Mouse (Mus musculus) forebrain, embryonic 12.5 days (tissue): Measurements from ENCODE around the gene Catsper2. TPM values are rescaled to one million over a fixed set of nuclear protein-coding genes. Genes with fewer than 3 reads are reported as not detected.

Experiments used
- ATAC-seq: fragments of 200-750 bp; cut with Nextera tagmentation; 2 replicates; pipeline ENCODE4 v1.8.0; 2017; ENCODE audit warnings: moderate TSS enrichment; ENCODE audit not compliant: low FRiP score
- H3K27ac ChIP-seq: fragments of 300-500 bp; sonication (generic); 2 replicates; pipeline ENCODE4 v1.5.1; 2016; ENCODE audit warnings: mild to moderate bottlenecking
- H3K27me3 ChIP-seq: fragments of 300-500 bp; sonication (generic); 2 replicates; pipeline ENCODE4 v1.6.1; 2016; ENCODE audit warnings: mild to moderate bottlenecking
- H3K36me3 ChIP-seq: fragments of 300-500 bp; sonication (generic); replicated peaks from 2 replicates; pipeline ENCODE4 v1.6.1; 2016; ENCODE audit warnings: mild to moderate bottlenecking
- H3K4me1 ChIP-seq: fragments of 300-500 bp; sonication (generic); 2 replicates; pipeline ENCODE4 v1.6.1; 2016
- H3K4me2 ChIP-seq: fragments of 300-500 bp; sonication (generic); 2 replicates; pipeline ENCODE4 v1.6.1; 2016; ENCODE audit warnings: mild to moderate bottlenecking, moderate library complexity
- H3K4me3 ChIP-seq: fragments of 300-500 bp; sonication (generic); replicated peaks from 2 replicates; pipeline ENCODE4 v1.5.1; 2016; ENCODE audit warnings: mild to moderate bottlenecking
- H3K9ac ChIP-seq: fragments of 300-500 bp; sonication (generic); 2 replicates; pipeline ENCODE4 v1.6.1; 2016; ENCODE audit warnings: mild to moderate bottlenecking
- H3K9me3 ChIP-seq: fragments of 300-500 bp; sonication (generic); 2 replicates; pipeline ENCODE4 v1.6.1; 2016
- WGBS: fragments of 180-500 bp; shearing (Covaris S2); methylation state at CpG from one replicate; pipeline ENCODE4 v1.1.7; 2016; 5-methylcytosine and 5-hydroxymethylcytosine counted together
- polyA plus RNA-seq: library from polyadenylated mRNA; unstranded; fragments of >200 nt; fragmentation: Nextera tagmentation; extraction: Ambion mirVana; gene quantifications from 2 replicates; pipeline ENCODE4 v1.2.1, GENCODE M21; 2016

Gene Catsper2
- polyA plus RNA-seq, result 2.9 and 3.6 TPM in 2 replicates

DNA sequence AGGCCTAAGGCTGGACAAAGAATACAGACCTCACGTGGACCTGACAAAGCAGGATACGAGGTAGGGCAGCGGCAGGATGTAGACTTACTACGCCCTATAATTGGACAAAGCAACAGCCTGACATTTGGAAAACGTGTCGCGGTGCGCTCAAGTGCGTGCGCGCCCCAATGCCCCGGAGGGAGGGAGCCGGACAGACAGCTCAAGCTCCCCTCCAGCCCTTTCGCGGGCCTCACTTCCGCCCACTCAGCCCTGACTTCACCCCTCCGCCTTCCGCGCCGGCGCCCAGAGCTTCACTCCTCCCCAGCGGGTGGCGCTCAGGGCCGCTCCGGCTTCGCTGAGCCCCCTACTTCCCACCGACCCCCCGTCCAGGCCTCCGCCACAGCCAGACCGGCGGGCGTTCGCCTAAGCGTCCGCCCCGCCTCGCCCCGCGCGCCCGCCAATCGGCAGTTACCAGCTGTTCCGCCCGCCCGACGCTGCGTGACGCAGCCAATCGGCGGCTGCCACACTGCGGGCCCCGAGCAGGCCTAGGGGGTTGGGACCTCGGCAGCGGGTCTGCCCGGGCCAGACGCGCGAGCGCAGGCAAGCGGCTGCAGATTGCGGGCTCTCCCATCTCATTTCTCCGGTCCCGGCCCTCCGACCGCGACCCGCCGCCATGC is at the start of gene Catsper2, which contains the start of gene Pdia3:
Catsper2 (minus strand) TSS at position 406 of the 656 bp plus-strand sequence.
Pdia3 (plus strand) TSS at position 389 of the 656 bp plus-strand sequence.
- H3K36me3 ChIP-seq, result peaks cover 22% of the 10 kb centered on the region
- H3K4me1 ChIP-seq, result peaks cover 32% of the 10 kb centered on the region
- peak within 1 kb of the TSS; percentile 98 for H3K4me3 ChIP-seq
- H3K9ac ChIP-seq, result peak within 1 kb of the TSS; percentile 100
- H3K27me3 ChIP-seq, result no peaks in the 10 kb centered on the region
- no peaks in the 10 kb centered on the region for H3K9me3 ChIP-seq
- peak; percentile 99 for ATAC-seq
- peak within 1 kb of the TSS; percentile 97 for H3K27ac ChIP-seq
- 0% methylated on average over 58 of the region's 68 CpGs for WGBS
- peak within 1 kb of the TSS; percentile 67 for H3K4me2 ChIP-seq

DNA sequence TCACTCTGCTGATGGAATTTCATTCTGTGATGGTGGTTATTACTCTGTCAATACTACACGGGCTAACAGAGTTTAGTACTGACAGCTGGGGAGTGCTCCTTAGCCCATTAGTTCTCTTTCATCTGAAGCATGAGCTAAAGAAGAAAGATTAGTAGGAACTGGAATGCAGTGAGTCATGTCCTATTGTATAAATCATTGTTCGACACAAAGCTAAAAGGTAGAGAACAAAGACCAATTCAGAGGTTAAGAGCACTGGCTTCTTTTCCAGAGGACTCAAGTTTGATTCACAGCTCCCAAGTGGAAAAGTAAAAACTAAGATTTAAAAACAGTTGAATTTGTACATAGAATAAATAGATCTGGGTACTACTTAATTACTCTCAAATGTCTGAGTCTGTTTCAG is 46.5 kb upstream of the Catsper2 start:
- Histone ChIP-seq H3K4me2 (no peak overlapping the region), H3K27ac (no peak overlapping the region), H3K27me3 (no peaks in the 10 kb centered on the region), H3K9ac (no peak overlapping the region), H3K36me3 (peaks cover 26% of the 10 kb centered on the region), H3K4me1 (peaks cover 11% of the 10 kb centered on the region), H3K4me3 (no peak overlapping the region), H3K9me3 (no peaks in the 10 kb centered on the region)
- ATAC-seq, result no peak
- WGBS, result 62% methylated on average over 2 of the region's 2 CpGs

DNA sequence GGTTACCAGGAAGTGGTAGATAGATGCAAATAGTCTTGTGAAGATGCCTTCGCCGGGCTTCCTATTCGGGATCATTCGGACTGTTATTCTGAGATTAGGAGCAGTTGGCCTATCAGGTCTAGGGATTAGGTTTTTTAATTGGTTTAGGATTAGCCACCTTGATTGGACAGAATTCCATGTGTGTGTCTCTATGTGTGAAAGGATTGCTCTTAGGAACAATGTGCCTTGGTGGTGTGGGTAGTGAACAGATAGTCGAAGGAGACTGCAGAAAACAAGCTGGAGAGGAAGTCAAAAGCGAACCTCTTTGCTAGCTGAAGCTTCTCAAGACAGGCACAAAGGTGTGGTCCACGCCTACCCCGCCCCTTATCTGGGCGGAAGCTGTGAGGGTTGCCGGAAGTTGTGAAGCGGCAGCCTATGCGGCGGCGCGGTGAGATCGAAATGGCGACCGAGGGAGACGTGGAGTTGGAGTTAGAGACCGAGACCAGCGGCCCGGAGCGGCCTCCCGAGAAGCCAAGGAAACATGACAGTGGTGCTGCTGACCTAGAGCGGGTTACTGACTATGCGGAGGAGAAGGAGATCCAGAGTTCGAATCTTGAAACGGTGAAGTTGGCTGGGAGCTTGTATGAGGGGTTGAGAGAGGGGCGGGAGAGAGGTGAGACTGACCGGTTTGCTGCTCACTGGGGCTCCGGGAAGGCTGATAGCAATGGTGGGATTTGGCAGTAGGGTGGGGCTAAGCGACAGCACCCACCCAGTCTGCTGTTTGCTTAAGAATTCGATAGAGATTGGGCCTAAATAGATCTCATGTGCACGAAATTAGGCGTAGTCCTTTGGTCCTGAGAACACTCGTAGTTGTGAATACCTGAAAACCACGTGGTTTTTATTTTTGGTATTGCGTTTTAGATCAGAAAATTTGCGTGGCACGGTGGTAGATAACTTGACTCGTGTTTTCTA is 43.4 kb upstream of the Catsper2 start, which contains the start of gene Serinc4:
Serinc4 (minus strand) TSS at position 90 of the 951 bp plus-strand sequence.
- peak; percentile 92 for ATAC-seq
- Histone ChIP-seq H3K9me3 (no peaks in the 10 kb centered on the region), H3K4me1 (peaks cover 14% of the 10 kb centered on the region), H3K9ac (peak within 1 kb of the TSS; percentile 74), H3K4me2 (peak within 1 kb of the TSS; percentile 74), H3K36me3 (peaks cover 44% of the 10 kb centered on the region), H3K27ac (peak within 1 kb of the TSS; percentile 72), H3K27me3 (no peaks in the 10 kb centered on the region), H3K4me3 (peak within 1 kb of the TSS; percentile 59)
- 4% methylated on average over 41 of the region's 41 CpGs for WGBS

DNA sequence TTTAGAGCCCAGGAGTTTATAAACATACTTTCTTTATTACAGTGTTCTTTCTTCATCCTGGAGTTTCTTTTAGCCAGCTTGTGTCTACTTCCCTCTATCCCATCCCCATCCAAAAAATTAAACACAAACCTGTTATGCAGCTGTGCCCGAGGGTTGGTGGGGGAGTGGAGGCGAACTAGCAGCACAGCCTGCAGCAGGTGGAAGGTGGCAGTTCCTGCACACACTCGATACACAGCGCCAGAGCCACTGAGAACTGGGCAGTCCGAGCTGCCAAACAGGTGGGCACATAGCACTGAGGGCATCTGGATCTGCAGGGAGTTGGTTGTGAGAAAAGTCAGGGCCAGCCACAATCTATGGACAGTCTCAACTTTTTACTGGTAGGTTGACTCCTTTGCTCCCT is 41.9 kb upstream of the Catsper2 start:
- peaks cover 45% of the 10 kb centered on the region for H3K36me3 ChIP-seq
- H3K9me3 ChIP-seq, result no peaks in the 10 kb centered on the region
- no peak overlapping the region for H3K4me3 ChIP-seq
- H3K27ac ChIP-seq, result no peak overlapping the region
- no peak overlapping the region for H3K4me2 ChIP-seq
- 86% methylated on average over 5 of the region's 5 CpGs for WGBS
- H3K27me3 ChIP-seq, result no peaks in the 10 kb centered on the region
- ATAC-seq, result no peak
- H3K4me1 ChIP-seq, result peaks cover 23% of the 10 kb centered on the region
- no peak overlapping the region for H3K9ac ChIP-seq

DNA sequence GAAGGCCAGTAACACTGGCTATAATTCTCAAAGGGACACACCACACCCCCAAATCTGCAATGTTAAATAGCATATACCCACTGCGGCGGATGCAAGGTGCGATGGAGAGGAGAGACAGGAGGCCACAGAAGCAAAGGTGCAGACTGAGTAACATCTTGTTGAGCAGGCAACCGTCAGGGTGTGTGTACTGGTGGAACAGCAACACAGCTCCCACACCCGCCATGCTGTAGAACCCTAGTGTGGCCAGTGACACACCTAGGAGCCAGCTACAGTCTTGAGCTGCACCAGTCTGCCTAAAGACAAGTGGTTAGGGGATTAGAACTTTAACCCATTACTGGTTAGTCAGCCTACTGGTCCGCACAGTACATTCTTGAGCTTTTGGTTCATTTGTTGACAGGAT is 40.3 kb upstream of the Catsper2 start:
- 87% methylated on average over 6 of the region's 6 CpGs for WGBS
- peaks cover 29% of the 10 kb centered on the region for H3K4me1 ChIP-seq
- no peak overlapping the region for H3K4me3 ChIP-seq
- no peak overlapping the region for H3K4me2 ChIP-seq
- no peak for ATAC-seq
- no peak overlapping the region for H3K9ac ChIP-seq
- H3K36me3 ChIP-seq, result peaks cover 32% of the 10 kb centered on the region
- H3K27ac ChIP-seq, result no peak overlapping the region
- H3K9me3 ChIP-seq, result no peaks in the 10 kb centered on the region
- no peaks in the 10 kb centered on the region for H3K27me3 ChIP-seq

DNA sequence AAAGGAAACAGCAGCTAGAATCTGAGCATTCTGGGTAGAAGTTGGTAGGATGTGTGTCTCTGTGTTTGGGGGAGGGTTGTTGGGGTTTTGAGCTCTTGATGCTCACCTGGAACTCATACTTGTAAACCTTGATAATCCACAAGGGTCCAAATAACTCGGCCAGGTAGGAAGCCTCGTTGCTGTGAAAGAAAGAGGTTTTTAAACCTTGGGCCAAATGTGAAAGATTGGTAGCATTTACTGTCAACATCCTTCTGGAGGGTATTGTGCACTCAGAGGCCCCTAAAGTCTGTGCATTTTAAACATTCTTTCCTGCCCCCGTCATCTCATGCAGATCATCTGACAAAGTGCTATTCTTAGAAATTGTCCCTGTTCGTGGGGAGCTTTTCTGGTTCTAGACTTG is 39.4 kb upstream of the Catsper2 start, which contains the start of gene Hypk:
Hypk (plus strand) TSS at position 301 of the 400 bp plus-strand sequence.
- Histone ChIP-seq H3K9ac (no peak within 1 kb of the TSS), H3K27ac (no peak within 1 kb of the TSS), H3K4me2 (no peak within 1 kb of the TSS), H3K36me3 (peaks cover 25% of the 10 kb centered on the region), H3K9me3 (no peaks in the 10 kb centered on the region), H3K27me3 (no peaks in the 10 kb centered on the region), H3K4me1 (peaks cover 34% of the 10 kb centered on the region), H3K4me3 (no peak within 1 kb of the TSS; the same call in 1 of the 2 replicates)
- no peak for ATAC-seq
- WGBS, result 80% methylated on average over 4 of the region's 4 CpGs

DNA sequence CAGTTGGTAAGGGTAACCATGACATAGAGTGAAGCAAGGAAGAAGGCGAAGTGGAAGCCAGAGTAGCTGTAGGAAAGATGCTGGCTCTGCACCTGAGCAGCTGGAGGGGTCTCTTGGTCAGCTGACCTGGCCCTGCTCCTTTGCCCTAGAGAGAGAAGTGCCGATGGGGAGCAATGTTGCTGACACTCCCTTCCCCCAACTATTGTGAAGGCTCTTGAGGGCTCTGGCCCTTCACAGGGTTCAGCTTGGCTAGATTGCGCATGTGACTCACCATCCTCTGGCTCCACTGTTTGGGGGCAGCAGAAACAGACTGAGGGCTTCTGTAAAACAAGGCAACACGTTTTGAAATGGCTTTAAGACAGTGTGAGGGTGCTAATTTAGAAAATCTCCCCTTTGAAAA is 38.8 kb upstream of the Catsper2 start:
- peaks cover 25% of the 10 kb centered on the region for H3K36me3 ChIP-seq
- no peak overlapping the region for H3K4me3 ChIP-seq
- WGBS, result 88% methylated on average over 4 of the region's 4 CpGs
- no peak overlapping the region for H3K9ac ChIP-seq
- H3K27ac ChIP-seq, result no peak overlapping the region
- ATAC-seq, result no peak
- H3K4me1 ChIP-seq, result peaks cover 31% of the 10 kb centered on the region
- H3K9me3 ChIP-seq, result no peaks in the 10 kb centered on the region
- no peak overlapping the region for H3K4me2 ChIP-seq
- no peaks in the 10 kb centered on the region for H3K27me3 ChIP-seq

DNA sequence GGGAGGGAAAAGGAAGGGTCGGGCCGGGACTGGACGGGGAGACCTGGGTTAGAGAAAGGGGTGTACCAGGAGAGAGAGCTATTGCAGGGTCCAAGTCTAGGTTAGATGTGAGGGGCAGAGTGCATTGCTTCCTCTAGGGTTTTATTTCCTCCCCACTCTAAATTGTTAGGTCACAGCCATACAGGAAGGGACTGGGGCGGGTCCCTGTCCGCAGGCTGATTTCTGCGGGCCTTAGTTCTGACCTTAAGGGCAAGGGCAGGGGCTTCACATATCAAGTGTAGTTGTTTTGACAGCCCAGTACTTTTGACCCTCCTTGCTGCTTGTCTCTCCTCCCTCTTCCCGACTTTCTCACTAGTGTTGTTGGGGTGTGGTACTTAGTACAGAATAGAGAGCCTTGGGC is 36.5 kb upstream of the Catsper2 start:
- Histone ChIP-seq H3K4me2 (peak overlapping the region; percentile 93), H3K27me3 (no peaks in the 10 kb centered on the region), H3K4me1 (peaks cover 27% of the 10 kb centered on the region), H3K9me3 (no peaks in the 10 kb centered on the region), H3K4me3 (peak overlapping the region; percentile 98), H3K9ac (peak overlapping the region; percentile 96), H3K27ac (peak overlapping the region; percentile 93), H3K36me3 (peaks cover 25% of the 10 kb centered on the region)
- WGBS, result 4% methylated on average over 7 of the region's 7 CpGs
- ATAC-seq, result no peak; the same call in 1 of the 2 replicates

DNA sequence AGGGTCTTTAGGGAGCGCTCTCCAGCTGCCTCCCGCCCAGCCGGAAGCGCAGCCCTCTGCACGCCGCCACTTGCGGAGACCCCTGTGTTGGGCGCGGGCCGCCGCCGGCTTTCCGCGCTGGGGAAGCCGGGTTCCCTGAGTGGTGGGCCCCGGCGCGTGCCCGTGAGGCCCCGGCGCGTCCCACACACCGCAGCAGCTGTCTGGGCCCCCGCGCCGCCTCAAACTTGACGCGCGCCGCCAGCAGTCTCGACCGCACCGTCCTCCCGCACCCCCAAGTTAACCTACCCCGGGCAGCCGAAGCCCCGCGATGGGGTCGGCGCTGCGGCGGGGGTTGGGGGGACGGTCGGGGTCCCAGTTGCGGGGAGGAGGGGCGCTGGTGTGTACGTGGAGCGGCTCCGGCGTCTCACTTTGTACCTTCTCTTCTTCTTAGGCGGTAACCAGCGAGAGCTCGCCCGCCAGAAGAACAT is 36.0 kb upstream of the Catsper2 start:
- Histone ChIP-seq H3K27me3 (no peaks in the 10 kb centered on the region), H3K9me3 (no peaks in the 10 kb centered on the region), H3K9ac (peak overlapping the region; percentile 96), H3K4me3 (peak overlapping the region; percentile 98), H3K4me2 (peak overlapping the region; percentile 93), H3K36me3 (peaks cover 25% of the 10 kb centered on the region), H3K4me1 (peaks cover 27% of the 10 kb centered on the region), H3K27ac (peak overlapping the region; percentile 93)
- peak; percentile 74 for ATAC-seq
- WGBS, result 1% methylated on average over 54 of the region's 54 CpGs

DNA sequence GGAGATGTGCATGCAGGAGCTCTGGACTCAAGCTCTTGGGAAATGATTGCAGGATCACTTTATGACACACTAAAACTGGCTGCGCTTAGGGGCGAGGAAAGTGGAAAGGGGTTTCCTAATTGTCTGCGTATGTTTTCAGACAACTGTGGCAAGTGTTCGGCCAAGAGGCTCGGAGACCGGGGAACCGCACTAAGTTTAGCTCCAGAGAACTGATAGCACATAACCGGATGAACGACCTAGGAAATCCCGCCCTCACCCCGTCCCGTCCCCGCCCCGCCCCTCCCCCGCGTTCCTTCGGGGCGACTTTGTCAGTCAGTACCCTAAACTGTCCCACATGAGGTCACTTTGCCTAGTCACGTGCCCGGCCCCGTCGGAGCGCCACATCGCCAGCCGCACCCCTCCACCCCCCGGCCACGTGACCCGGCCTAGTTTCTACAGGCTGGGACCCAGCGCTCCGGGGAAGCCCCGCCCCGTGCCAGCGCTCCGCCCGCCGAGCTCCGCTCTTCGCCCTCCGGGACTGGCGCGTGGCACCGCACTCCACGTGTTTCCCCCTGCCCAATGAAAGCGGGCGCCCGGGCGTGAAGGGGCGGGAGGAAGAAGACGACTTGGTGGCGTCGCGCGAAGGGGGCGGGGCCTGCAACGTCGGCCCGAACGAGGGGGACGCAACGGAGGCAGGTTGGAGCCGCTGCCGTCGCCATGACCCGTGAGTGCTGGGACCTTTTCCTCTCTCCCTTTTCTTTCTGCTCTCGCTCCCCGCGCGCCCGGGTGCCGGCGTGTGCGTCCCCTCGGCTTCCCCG is 35.3 kb upstream of the Catsper2 start, which contains the start of gene Serf2:
Serf2 (plus strand) TSS at position 457 of the 797 bp plus-strand sequence.
- H3K4me2 ChIP-seq, result peak within 1 kb of the TSS; percentile 93
- peak within 1 kb of the TSS; percentile 98 for H3K4me3 ChIP-seq
- WGBS, result under 1% methylated on average over 62 of the region's 74 CpGs
- H3K9me3 ChIP-seq, result no peaks in the 10 kb centered on the region
- H3K9ac ChIP-seq, result peak within 1 kb of the TSS; percentile 96
- H3K27me3 ChIP-seq, result no peaks in the 10 kb centered on the region
- peaks cover 27% of the 10 kb centered on the region for H3K4me1 ChIP-seq
- ATAC-seq, result peak; percentile 99
- H3K27ac ChIP-seq, result peak within 1 kb of the TSS; percentile 93
- peaks cover 25% of the 10 kb centered on the region for H3K36me3 ChIP-seq

DNA sequence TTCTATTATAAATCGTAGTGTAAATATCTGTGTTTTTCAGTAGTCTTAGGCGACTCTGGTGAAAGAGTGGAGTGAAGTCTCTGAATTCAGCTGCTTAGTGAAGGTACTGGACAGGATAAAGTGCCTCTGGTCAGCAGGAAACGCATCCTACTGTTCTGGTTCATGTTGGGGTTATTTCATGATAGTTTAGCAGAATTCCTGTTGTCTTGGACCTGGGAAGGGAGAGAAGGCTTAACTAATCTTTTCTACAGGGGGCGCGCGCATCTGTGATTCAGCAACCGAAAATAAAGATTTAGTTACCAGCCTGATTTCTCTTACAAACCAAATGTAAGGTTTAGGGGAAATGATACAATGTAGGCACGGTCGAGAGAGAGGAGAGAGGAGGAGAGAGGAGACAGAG is 34.5 kb upstream of the Catsper2 start:
- 17% methylated on average over 9 of the region's 9 CpGs for WGBS
- H3K9ac ChIP-seq, result peak overlapping the region; percentile 53
- ATAC-seq, result no peak

More for the DNA sequence above, 34.5 kb upstream of the Catsper2 start:
- H3K27ac ChIP-seq, result peak overlapping the region; percentile 81; the same call in 1 of the 2 replicates
- H3K4me3 ChIP-seq, result peak overlapping the region; percentile 98
- no peaks in the 10 kb centered on the region for H3K9me3 ChIP-seq
- H3K4me2 ChIP-seq, result peak overlapping the region; percentile 62
- H3K4me1 ChIP-seq, result peaks cover 30% of the 10 kb centered on the region
- peaks cover 18% of the 10 kb centered on the region for H3K36me3 ChIP-seq
- peaks cover 2% of the 10 kb centered on the region; the same call in 1 of the 2 replicates for H3K27me3 ChIP-seq
